Mouse (Mus musculus) cerebellum, adult 2 months (tissue): Measurements from ENCODE around the gene Pgm2.

Experiments used
- CTCF ChIP-seq: fragments of 200-500 bp; IDR thresholded peaks from 2 replicates; pipeline ENCODE4 v1.5.1; 2011; ENCODE audit warnings: low read depth, mild to moderate bottlenecking, control low read depth, low read length, moderate library complexity, borderline replicate concordance; ENCODE audit not compliant: insufficient read depth
- POLR2A ChIP-seq: fragments of 200-500 bp; IDR thresholded peaks from 2 replicates; pipeline ENCODE4 v1.6.1; 2011; ENCODE audit warnings: low read length, control low read depth, borderline replicate concordance; ENCODE audit not compliant: insufficient read depth

DNA sequence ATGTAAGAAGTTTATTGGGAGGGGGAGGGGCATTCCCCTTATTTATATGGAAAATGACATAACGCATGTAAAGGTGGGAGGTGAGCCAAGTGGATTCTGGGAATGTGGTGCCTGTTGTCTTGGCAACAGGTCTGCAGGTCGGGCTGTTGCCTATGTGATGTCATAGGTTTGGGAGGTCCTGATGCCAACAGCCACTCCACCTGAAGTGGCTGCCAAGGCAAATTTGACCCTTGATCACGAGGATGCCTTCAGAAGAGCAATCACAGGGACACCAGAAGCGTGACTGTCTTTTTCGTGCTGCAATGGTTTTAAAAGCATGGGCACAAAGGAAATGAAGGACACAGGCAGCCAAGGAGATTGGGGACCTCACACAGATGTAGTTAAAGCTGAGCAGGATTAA lies 33.0 kb downstream of the Pgm2 start:
- no peak for TF ChIP-seq CTCF
- TF ChIP-seq POLR2A: no peak
